In genomic region chr2:59955916-59956315, GRCm38 (mm10) we compare ENCODE assay signal across 23 mouse cellular contexts.
"Had no signal": no experiment of that assay in that cellular context is flagged by ENCODE, and none has a peak within 500 bp of the region (broad histone marks: within the 10 kb centered on the region; RNA-seq: fewer than 3 reads in every experiment).

No protein-coding gene starts in this region.

- H3K9ac ChIP-seq: kidney, embryonic 15.5 days; limb, embryonic 12.5 days; limb, embryonic 15.5 days; liver, embryonic 14.5 days; liver, postnatal 0 days; lung, embryonic 14.5 days; midbrain, embryonic 13.5 days; neural tube, embryonic 13.5 days; stomach, embryonic 15.5 days had no signal

- H3K4me1 ChIP-seq: kidney, embryonic 15.5 days; limb, embryonic 12.5 days; limb, embryonic 15.5 days; midbrain, embryonic 10.5 days; midbrain, embryonic 13.5 days; stomach, embryonic 15.5 days had no signal

- H3K4me2 ChIP-seq: kidney, embryonic 15.5 days; limb, embryonic 12.5 days; limb, embryonic 15.5 days; liver, embryonic 11.5 days; lung, embryonic 14.5 days; midbrain, embryonic 13.5 days; neural tube, embryonic 13.5 days; stomach, embryonic 15.5 days had no signal

- ATAC-seq: liver, postnatal 0 days; lung, postnatal 0 days; midbrain, embryonic 13.5 days; midbrain, embryonic 16.5 days had no signal

- H3K27ac ChIP-seq: kidney, embryonic 15.5 days; limb, embryonic 12.5 days; limb, embryonic 15.5 days; liver, embryonic 14.5 days; midbrain, embryonic 10.5 days; midbrain, embryonic 13.5 days; neural tube, embryonic 13.5 days; stomach, embryonic 15.5 days had no signal

- H3K27me3 ChIP-seq: kidney, embryonic 15.5 days; limb, embryonic 12.5 days; limb, embryonic 15.5 days; megakaryocyte, embryonic 14.5 days; midbrain, embryonic 13.5 days; neural tube, embryonic 13.5 days; stomach, embryonic 15.5 days had no signal

- DNase-seq: kidney, postnatal 10 days; kidney, postnatal 36 days; left cerebral cortex, postnatal 4 days; liver, postnatal 0 days; lung, embryonic 14.5 days; lung, postnatal 36 days; retina, postnatal 1 day; right cerebral cortex, postnatal 25 days; spleen, adult 18-20 months; thymus, postnatal 25 days had no signal

- H3K4me3 ChIP-seq: kidney, embryonic 15.5 days; limb, embryonic 12.5 days; limb, embryonic 15.5 days; megakaryocyte, embryonic 14.5 days; midbrain, embryonic 10.5 days; midbrain, embryonic 13.5 days; myocyte; neural tube, embryonic 13.5 days; stomach, embryonic 15.5 days had no signal

- H3K9me3 ChIP-seq: kidney, embryonic 15.5 days; limb, embryonic 12.5 days; limb, embryonic 15.5 days; megakaryocyte, embryonic 14.5 days; midbrain, embryonic 10.5 days; midbrain, embryonic 13.5 days; neural tube, embryonic 13.5 days; stomach, embryonic 15.5 days had no signal
